Mouse (Mus musculus) megakaryocyte-erythroid progenitor cell, adult 5-6 weeks (primary cell): ENCODE results near the gene Slco2a1. TPM values are rescaled to one million over a fixed set of nuclear protein-coding genes. Genes with fewer than 3 reads are reported as not detected.

ENCODE experiments used
- ATAC-seq: replicated peaks from 2 replicates; pipeline ENCODE4 v1.8.0; 2016; ENCODE audit warnings: mild to moderate bottlenecking, inconsistent platforms; ENCODE audit not compliant: severe bottlenecking, poor library complexity, low FRiP score, low TSS enrichment
- total RNA-seq, 2 experiments: library from RNA; stranded (forward) in 1 of 2; stranded (reverse) in 1 of 2; fragments of 200-1000, 215-1000 nt in 1 of 2; fragments of >200 nt in 1 of 2; fragmentation: Nextera tagmentation in 1 of 2; gene quantifications; 2 replicates each; pipeline ENCODE4 v1.2.3; 2014 to 2017

Slco2a1 gene
- total RNA-seq, 2 experiments from 2014 or later = not detected

- no peak for ATAC-seq
Observed at GRCm38 (mm10) chr9:103145351-103145750, 156.8 kb downstream of the Slco2a1 start.

Other genes with a start within 250 kb of the Slco2a1 start
- 17.0 and 17.5 TPM in 2 replicates for gene Ryk, start 153.8 kb upstream of the Slco2a1 start, total RNA-seq (2014; fragmentation: Nextera tagmentation)
- gene Ryk, start 153.8 kb upstream of the Slco2a1 start, total RNA-seq (2017) = 13.8 and 23.8 TPM in 2 replicates
- 1.1 and 1.8 TPM in 2 replicates for gene Rab6b, start 123.1 kb downstream of the Slco2a1 start, total RNA-seq (2014; fragmentation: Nextera tagmentation)
- 0.30 and 0.38 TPM in 2 replicates for gene Rab6b, start 123.1 kb downstream of the Slco2a1 start, total RNA-seq (2017)
- 22.4 and 25.2 TPM in 2 replicates for gene Srprb, start 213.4 kb downstream of the Slco2a1 start, total RNA-seq (2014; fragmentation: Nextera tagmentation)
- 16.1 and 20.9 TPM in 2 replicates for gene Srprb, start 213.4 kb downstream of the Slco2a1 start, total RNA-seq (2017)
- not detected in 2 replicates for gene Gm20425, start 241.6 kb downstream of the Slco2a1 start, total RNA-seq (2014; fragmentation: Nextera tagmentation)
- gene Gm20425, start 241.6 kb downstream of the Slco2a1 start, total RNA-seq (2017) = not detected in 2 replicates
- 3.1 TPM in 1 of 2 replicates, not detected in the other for gene Trf, start 241.7 kb downstream of the Slco2a1 start, total RNA-seq (2014; fragmentation: Nextera tagmentation)
- 4.0 and 4.1 TPM in 2 replicates for gene Trf, start 241.7 kb downstream of the Slco2a1 start, total RNA-seq (2017)